Comparison of ENCODE assay signal across 7 mouse cellular contexts in the genomic region with DNA sequence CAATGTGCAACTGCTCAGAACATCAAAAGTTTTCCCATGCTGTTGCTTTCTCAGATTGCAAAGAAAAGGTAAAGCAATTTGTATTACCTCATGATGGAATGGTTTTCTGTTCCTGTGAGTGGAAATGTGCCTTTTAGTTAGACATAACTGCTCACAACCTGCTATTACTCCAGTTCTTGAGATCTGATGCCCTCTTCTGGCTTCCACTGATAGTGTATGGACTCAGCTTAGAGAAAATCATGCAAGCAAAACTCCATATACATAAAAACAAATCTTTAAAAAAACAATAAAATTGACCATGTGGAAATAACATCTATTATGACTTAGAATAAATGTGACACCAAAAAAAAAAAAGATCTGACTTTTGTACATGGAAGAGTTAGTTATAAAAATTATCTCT.
DNase-seq lines count a peak whose midpoint lies in the region; ATAC-seq and TF ChIP-seq lines count a peak whose summit lies in the region.
"Not testable (repeated sequence)": the region's sequence is repeated elsewhere in the genome, so short reads cannot be mapped to it uniquely, and the experiment has no call there.

No protein-coding gene starts in this region.

- H3K4me2 ChIP-seq in forebrain, embryonic 14.5 days (ENCODE audit: low read length); hindbrain, postnatal 0 days (ENCODE audit: low read depth, low read length); lung, postnatal 0 days (replicated peaks; ENCODE audit: low read depth, low read length): not testable (repeated sequence)

- H3K27me3 ChIP-seq in forebrain, embryonic 14.5 days (replicated peaks; ENCODE audit: control insufficient read depth, insufficient read depth, low read length); hindbrain, postnatal 0 days (ENCODE audit: insufficient read depth, low read length); lung, postnatal 0 days (replicated peaks; ENCODE audit: insufficient read depth, low read length): not testable (repeated sequence)

- DNase-seq in Muller cell, postnatal 12 days (ENCODE audit: inconsistent ontology term) = peak; percentile 6
- DNase-seq in adrenal gland, postnatal 10 days = peak; percentile 2
- peak; percentile 1 for DNase-seq in forebrain, embryonic 14.5 days (ENCODE audit: low spot score)
- peak; percentile 45 for DNase-seq in hindbrain, postnatal 0 days (ENCODE audit: low spot score)
- DNase-seq in layer of hippocampus, adult 2 months (ENCODE audit: low spot score in 2 of 2) = peak in 1 of 2 experiments; percentile 13
- DNase-seq in lung, postnatal 0 days (ENCODE audit: low spot score) = not testable (repeated sequence)
- peak; percentile 3 to 5 for DNase-seq in right cerebral cortex, adult 2 months (ENCODE audit: low spot score in 2 of 2)

- peak; percentile 58 for TF ChIP-seq CTCF in hindbrain, postnatal 0 days (IDR thresholded peaks at IDR 0.05; ENCODE audit: low read depth)
- peak; percentile 70 for TF ChIP-seq CTCF in layer of hippocampus, adult 2 months (conservative IDR thresholded peaks at IDR 0.05)
- TF ChIP-seq CTCF in lung, postnatal 0 days (IDR thresholded peaks at IDR 0.05) = peak; percentile 11; the same call in 1 of the 2 replicates

- H3K4me1 ChIP-seq in forebrain, embryonic 14.5 days (ENCODE audit: control insufficient read depth, insufficient read depth, low read length); hindbrain, postnatal 0 days (ENCODE audit: insufficient read depth, low read length); lung, postnatal 0 days (ENCODE audit: insufficient read depth, low read depth, low read length): not testable (repeated sequence)

- not testable (repeated sequence) for TF ChIP-seq EP300 in lung, postnatal 0 days (IDR thresholded peaks at IDR 0.05)

- H3K36me3 ChIP-seq in forebrain, embryonic 14.5 days (ENCODE audit: control insufficient read depth, insufficient read depth, low read length); hindbrain, postnatal 0 days (ENCODE audit: insufficient read depth, low read length); lung, postnatal 0 days (ENCODE audit: insufficient read depth, low read length): not testable (repeated sequence)

- H3K9ac ChIP-seq in forebrain, embryonic 14.5 days (ENCODE audit: low read length); hindbrain, postnatal 0 days (replicated peaks; ENCODE audit: low read length); lung, postnatal 0 days (replicated peaks; ENCODE audit: low read depth): not testable (repeated sequence)

- not testable (repeated sequence) for H3K27ac ChIP-seq in forebrain, embryonic 14.5 days (ENCODE audit: low read depth, low read length); hindbrain, postnatal 0 days; layer of hippocampus, adult 2 months; lung, postnatal 0 days (ENCODE audit: low read length)

- not testable (repeated sequence) for H3K4me3 ChIP-seq in forebrain, embryonic 14.5 days (ENCODE audit: low read depth, low read length); hindbrain, postnatal 0 days (ENCODE audit: low read length); layer of hippocampus, adult 2 months; lung, postnatal 0 days (ENCODE audit: low read depth, low read length)

- not testable (repeated sequence) for ATAC-seq in forebrain, embryonic 14.5 days; hindbrain, postnatal 0 days; lung, postnatal 0 days

- not testable (repeated sequence) for H3K9me3 ChIP-seq in forebrain, embryonic 14.5 days (replicated peaks; ENCODE audit: control insufficient read depth, low read length); hindbrain, postnatal 0 days (ENCODE audit: low read length); lung, postnatal 0 days (ENCODE audit: low read length)

Comparison
In these comparisons a context has a peak if more than half of its experiments do, and no peak if none do; other contexts are left out.
1. CTCF ChIP-seq: peak in every context shown above with its lines; median percentile 70 in layer of hippocampus, adult 2 months; 58 in hindbrain, postnatal 0 days; 11 in lung, postnatal 0 days.